Mouse (Mus musculus) lung, embryonic 15.5 days (tissue): ENCODE data around the gene Tbc1d1. TPM values are rescaled to one million over a fixed set of nuclear protein-coding genes. Genes with fewer than 3 reads are reported as not detected.
A peak's percentile ranks its signal among the peaks of the same experiment; 100 is the strongest.

Experiments used
- ATAC-seq: fragments of 200-750 bp; cut with Nextera tagmentation; 2 replicates; pipeline ENCODE4 v1.8.0; 2017; ENCODE audit warnings: moderate number of reproducible peaks, borderline replicate concordance; ENCODE audit not compliant: low FRiP score, low TSS enrichment; ENCODE audit errors: extremely low read depth
- H3K27ac ChIP-seq: fragments of 300-500 bp; sonication (generic); 2 replicates; pipeline ENCODE4 v1.5.1; 2015; ENCODE audit warnings: moderate library complexity, mild to moderate bottlenecking, inconsistent platforms
- H3K27me3 ChIP-seq: fragments of 300-500 bp; sonication (generic); 2 replicates; pipeline ENCODE4 v1.6.1; 2015; ENCODE audit warnings: inconsistent platforms
- H3K36me3 ChIP-seq: fragments of 300-500 bp; sonication (generic); 2 replicates; pipeline ENCODE4 v1.6.1; 2015; ENCODE audit warnings: inconsistent platforms
- H3K4me1 ChIP-seq: fragments of 300-500 bp; sonication (generic); 2 replicates; pipeline ENCODE4 v1.6.1; 2015; ENCODE audit warnings: inconsistent platforms
- H3K4me2 ChIP-seq: fragments of 300-500 bp; sonication (generic); 2 replicates; pipeline ENCODE4 v1.6.1; 2015; ENCODE audit warnings: inconsistent platforms, mild to moderate bottlenecking, moderate library complexity
- H3K4me3 ChIP-seq: fragments of 300-500 bp; sonication (generic); 2 replicates; pipeline ENCODE4 v1.5.1; 2015; ENCODE audit warnings: mild to moderate bottlenecking, inconsistent platforms
- H3K9ac ChIP-seq: fragments of 300-500 bp; sonication (generic); 2 replicates; pipeline ENCODE4 v1.6.1; 2015; ENCODE audit warnings: inconsistent platforms
- H3K9me3 ChIP-seq: fragments of 300-500 bp; sonication (generic); 2 replicates; pipeline ENCODE4 v1.6.1; 2016; ENCODE audit warnings: inconsistent platforms
- WGBS: fragments of 180-500 bp; shearing (Covaris S2); methylation state at CpG from one replicate; pipeline ENCODE4 v1.1.7; 2015; 5-methylcytosine and 5-hydroxymethylcytosine counted together
- polyA plus RNA-seq: library from polyadenylated mRNA; unstranded; fragments of >200 nt; fragmentation: Nextera tagmentation; extraction: Ambion mirVana; gene quantifications from 2 replicates; pipeline ENCODE4 v1.2.1, GENCODE M21; 2015

The Tbc1d1 gene
- polyA plus RNA-seq, 1 experiment from 2014 or later, result 39.8 TPM

GRCm38 (mm10) chr5:64190892-64191291, 34.8 kb downstream of the Tbc1d1 start:
- H3K27ac ChIP-seq, result no peak overlapping the region
- no peak overlapping the region for H3K9ac ChIP-seq
- no peak overlapping the region for H3K4me2 ChIP-seq
- no peak overlapping the region for H3K4me3 ChIP-seq
- no peak for ATAC-seq
- H3K4me1 ChIP-seq, result 0 out of 2 replicates have a peak, but pooled peaks cover 7% of the 10 kb centered on the region
- H3K9me3 ChIP-seq, result no peaks in the 10 kb centered on the region; the same call in 1 of the 2 replicates
- H3K27me3 ChIP-seq, result no peaks in the 10 kb centered on the region
- H3K36me3 ChIP-seq, result peaks cover 10% of the 10 kb centered on the region
- WGBS, result 95% methylated on average over 5 of the region's 5 CpGs

GRCm38 (mm10) chr5:64193353-64193752, 37.2 kb downstream of the Tbc1d1 start:
- 25% methylated on average over 11 of the region's 11 CpGs for WGBS
- no peak overlapping the region for H3K9ac ChIP-seq
- H3K4me1 ChIP-seq, result 0 out of 2 replicates have a peak, but pooled peaks cover 16% of the 10 kb centered on the region
- no peak overlapping the region for H3K4me3 ChIP-seq
- H3K36me3 ChIP-seq, result peaks cover 10% of the 10 kb centered on the region
- H3K27ac ChIP-seq, result no peak overlapping the region
- H3K9me3 ChIP-seq, result no peaks in the 10 kb centered on the region; the same call in 1 of the 2 replicates
- H3K4me2 ChIP-seq, result no peak overlapping the region
- ATAC-seq, result no peak
- H3K27me3 ChIP-seq, result no peaks in the 10 kb centered on the region

DNA sequence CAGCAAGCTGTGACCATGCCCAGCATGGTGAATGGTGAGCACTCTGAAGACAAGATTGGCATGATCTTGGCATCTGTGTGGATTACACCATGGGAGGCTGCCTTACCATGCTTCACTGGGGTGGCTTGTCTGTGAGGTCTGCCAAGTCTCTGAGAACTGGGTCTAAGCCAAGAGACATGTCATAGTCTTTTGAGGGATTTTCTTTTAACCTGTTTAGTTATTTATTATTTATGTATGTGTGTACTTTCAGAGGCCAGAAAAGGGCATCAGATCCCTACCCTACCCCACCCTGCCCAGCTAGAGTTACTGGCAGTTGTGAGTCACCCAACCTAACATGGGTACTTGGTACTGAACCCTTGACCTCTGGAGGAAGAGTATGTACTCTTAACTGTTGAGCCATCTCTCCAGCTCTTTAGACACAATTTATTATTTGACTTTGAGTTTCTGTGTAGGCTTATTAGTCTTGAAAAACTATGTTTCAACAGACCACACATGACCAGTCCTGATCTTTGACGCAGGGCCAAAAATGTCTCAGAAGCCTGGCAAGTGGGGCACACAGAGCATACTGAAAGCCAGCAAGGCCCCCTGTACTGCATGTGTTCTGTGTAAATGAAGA, 40.3 kb downstream of the Tbc1d1 start:
- 78% methylated on average over 1 of the region's 1 CpGs for WGBS
- 0 out of 2 replicates have a peak, but pooled peaks have one; percentile 23 for ATAC-seq
- H3K9me3 ChIP-seq, result no peaks in the 10 kb centered on the region
- no peak overlapping the region for H3K4me2 ChIP-seq
- no peaks in the 10 kb centered on the region for H3K27me3 ChIP-seq
- no peak overlapping the region for H3K9ac ChIP-seq
- 0 out of 2 replicates have a peak, but pooled peaks cover 16% of the 10 kb centered on the region for H3K4me1 ChIP-seq
- H3K36me3 ChIP-seq, result 0 out of 2 replicates have a peak, but pooled peaks cover 3% of the 10 kb centered on the region
- no peak overlapping the region for H3K27ac ChIP-seq
- H3K4me3 ChIP-seq, result no peak overlapping the region

DNA sequence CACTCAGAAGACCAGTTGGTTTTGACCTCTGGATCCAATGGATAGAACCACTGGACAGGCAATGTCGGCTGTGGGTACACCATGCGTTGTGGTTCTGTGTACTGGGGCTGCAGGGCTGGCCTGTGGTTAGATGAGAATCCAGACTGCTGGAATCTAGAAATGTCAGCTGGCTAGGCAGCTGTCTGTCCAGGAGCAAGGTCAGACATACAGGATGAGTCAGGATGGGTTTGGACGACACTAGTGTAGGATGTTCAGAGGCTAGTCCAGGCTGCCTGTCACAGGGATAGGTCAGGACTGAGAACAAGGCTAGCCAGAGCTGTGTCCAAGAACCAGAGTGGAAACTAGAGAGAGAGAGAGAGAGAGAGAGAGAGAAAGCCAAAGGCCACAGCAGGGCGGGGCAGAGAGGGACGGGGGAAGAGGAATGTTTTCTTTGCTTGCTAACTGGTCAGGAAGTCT, 40.8 kb downstream of the Tbc1d1 start:
- ATAC-seq, result peak; percentile 37; the same call in 1 of the 2 replicates

DNA sequence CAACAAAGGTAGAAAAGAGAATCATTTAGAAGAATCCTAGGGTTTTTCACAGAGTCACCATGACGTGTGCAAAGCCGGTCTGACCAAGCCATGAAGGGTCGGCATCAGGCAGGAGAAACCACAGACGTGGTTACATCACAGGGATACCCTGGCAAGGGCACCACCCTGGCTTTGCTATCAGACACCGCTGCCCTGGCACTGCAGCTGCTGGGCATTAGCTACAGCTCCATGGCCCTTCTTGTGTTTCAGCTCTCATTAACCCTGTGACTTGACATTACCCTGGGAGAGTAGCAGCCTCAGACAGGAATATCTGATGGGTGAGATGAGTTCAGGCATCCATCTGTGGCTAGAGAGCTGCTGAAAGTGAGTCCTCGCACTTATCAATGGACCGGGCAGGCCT, 42.5 kb downstream of the Tbc1d1 start:
- H3K9ac ChIP-seq, result no peak overlapping the region
- WGBS, result 89% methylated on average over 7 of the region's 7 CpGs
- no peaks in the 10 kb centered on the region for H3K9me3 ChIP-seq
- no peak overlapping the region for H3K27ac ChIP-seq
- H3K4me1 ChIP-seq, result 0 out of 2 replicates have a peak, but pooled peaks cover 11% of the 10 kb centered on the region
- H3K4me2 ChIP-seq, result no peak overlapping the region
- H3K27me3 ChIP-seq, result no peaks in the 10 kb centered on the region
- no peak overlapping the region for H3K4me3 ChIP-seq
- no peak for ATAC-seq
- no peaks in the 10 kb centered on the region for H3K36me3 ChIP-seq

More for the DNA sequence above, 40.8 kb downstream of the Tbc1d1 start:
- WGBS, result 64% methylated on average over 5 of the region's 5 CpGs
- no peaks in the 10 kb centered on the region for H3K9me3 ChIP-seq
- no peaks in the 10 kb centered on the region for H3K36me3 ChIP-seq
- no peak overlapping the region for H3K27ac ChIP-seq
- no peaks in the 10 kb centered on the region for H3K27me3 ChIP-seq
- H3K4me2 ChIP-seq, result no peak overlapping the region
- H3K4me3 ChIP-seq, result no peak overlapping the region
- no peak overlapping the region for H3K9ac ChIP-seq
- H3K4me1 ChIP-seq, result 0 out of 2 replicates have a peak, but pooled peaks cover 16% of the 10 kb centered on the region

- no peak overlapping the region for H3K4me2 ChIP-seq
- H3K9me3 ChIP-seq, result no peaks in the 10 kb centered on the region
- 0 out of 2 replicates have a peak, but pooled peaks cover 7% of the 10 kb centered on the region for H3K4me1 ChIP-seq
- H3K4me3 ChIP-seq, result no peak overlapping the region
- no peak overlapping the region for H3K27ac ChIP-seq
- no peaks in the 10 kb centered on the region for H3K36me3 ChIP-seq
- no peak overlapping the region for H3K9ac ChIP-seq
- no peak for ATAC-seq
- H3K27me3 ChIP-seq, result no peaks in the 10 kb centered on the region
- 65% methylated on average over 5 of the region's 5 CpGs for WGBS
Measured at GRCm38 (mm10) chr5:64201071-64201470, 45.0 kb downstream of the Tbc1d1 start.

GRCm38 (mm10) chr5:64202306-64202705, 46.2 kb downstream of the Tbc1d1 start:
- ATAC-seq, result no peak
- Histone ChIP-seq H3K27me3 (no peaks in the 10 kb centered on the region), H3K36me3 (no peaks in the 10 kb centered on the region), H3K4me2 (no peak overlapping the region), H3K4me1 (no peaks in the 10 kb centered on the region), H3K4me3 (no peak overlapping the region), H3K9ac (no peak overlapping the region), H3K9me3 (no peaks in the 10 kb centered on the region), H3K27ac (no peak overlapping the region)
- 27% methylated on average over 2 of the region's 2 CpGs for WGBS

DNA sequence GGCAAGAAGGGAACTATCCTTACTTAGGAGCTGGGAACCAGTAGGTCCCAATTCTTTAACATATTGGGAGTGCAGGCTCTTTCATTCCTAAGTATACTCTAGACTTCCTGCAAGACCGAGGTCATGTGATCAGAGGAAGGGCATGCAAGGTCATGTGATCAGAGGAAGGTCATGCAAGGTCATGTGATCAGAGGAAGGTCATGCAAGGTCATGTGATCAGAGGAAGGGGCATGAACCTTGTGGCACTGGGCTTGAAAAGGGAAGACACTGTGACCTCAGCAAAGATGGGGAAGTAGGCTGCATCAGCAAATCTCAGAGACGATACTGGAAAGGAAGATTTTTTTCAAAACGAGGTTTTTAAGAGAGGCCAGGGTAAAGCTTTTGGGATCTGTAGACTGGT, 49.5 kb downstream of the Tbc1d1 start:
- 79% methylated on average over 3 of the region's 3 CpGs for WGBS
- Histone ChIP-seq H3K27ac (no peak overlapping the region), H3K27me3 (no peaks in the 10 kb centered on the region), H3K36me3 (no peaks in the 10 kb centered on the region), H3K9me3 (no peaks in the 10 kb centered on the region), H3K4me3 (no peak overlapping the region), H3K9ac (no peak overlapping the region), H3K4me2 (no peak overlapping the region), H3K4me1 (no peaks in the 10 kb centered on the region)
- no peak for ATAC-seq

GRCm38 (mm10) chr5:64206431-64206830, 50.3 kb downstream of the Tbc1d1 start:
- Histone ChIP-seq H3K27me3 (no peaks in the 10 kb centered on the region), H3K4me3 (no peak overlapping the region), H3K9ac (no peak overlapping the region), H3K36me3 (no peaks in the 10 kb centered on the region), H3K4me1 (no peaks in the 10 kb centered on the region), H3K27ac (no peak overlapping the region), H3K4me2 (no peak overlapping the region), H3K9me3 (no peaks in the 10 kb centered on the region)
- 62% methylated on average over 3 of the region's 3 CpGs for WGBS
- no peak for ATAC-seq

GRCm38 (mm10) chr5:64206875-64207274, 50.8 kb downstream of the Tbc1d1 start:
- Histone ChIP-seq H3K9ac (no peak overlapping the region), H3K27ac (no peak overlapping the region), H3K9me3 (no peaks in the 10 kb centered on the region), H3K4me2 (no peak overlapping the region), H3K4me3 (no peak overlapping the region), H3K27me3 (no peaks in the 10 kb centered on the region), H3K4me1 (peaks cover 2% of the 10 kb centered on the region; the same call in 1 of the 2 replicates), H3K36me3 (no peaks in the 10 kb centered on the region)
- ATAC-seq, result no peak
- 74% methylated on average over 8 of the region's 8 CpGs for WGBS

DNA sequence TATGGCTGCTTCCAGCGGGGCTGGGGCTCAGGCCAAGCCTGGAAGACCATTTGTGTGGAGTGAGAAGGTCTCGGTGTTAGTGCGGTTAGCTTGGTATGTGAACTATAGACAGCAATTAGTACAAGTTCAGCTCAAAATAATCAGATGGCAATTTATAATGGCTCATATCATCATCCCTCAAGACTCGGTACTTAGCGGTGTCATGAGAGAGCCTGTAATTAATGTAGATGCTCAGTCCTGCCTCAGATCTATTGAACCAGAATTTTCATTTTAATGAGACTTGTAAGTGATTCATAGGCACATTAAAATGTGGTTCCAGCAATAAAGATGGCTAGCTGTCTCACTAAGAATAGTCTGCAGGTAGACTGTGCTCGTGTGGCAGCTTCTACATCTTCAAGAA, 51.7 kb downstream of the Tbc1d1 start:
- H3K4me2 ChIP-seq, result no peak overlapping the region
- no peak overlapping the region for H3K9ac ChIP-seq
- 94% methylated on average over 6 of the region's 6 CpGs for WGBS
- no peaks in the 10 kb centered on the region for H3K27me3 ChIP-seq
- H3K9me3 ChIP-seq, result no peaks in the 10 kb centered on the region
- no peaks in the 10 kb centered on the region for H3K36me3 ChIP-seq
- ATAC-seq, result no peak
- no peak overlapping the region for H3K27ac ChIP-seq
- no peak overlapping the region for H3K4me3 ChIP-seq
- peaks cover 7% of the 10 kb centered on the region; the same call in 1 of the 2 replicates for H3K4me1 ChIP-seq

DNA sequence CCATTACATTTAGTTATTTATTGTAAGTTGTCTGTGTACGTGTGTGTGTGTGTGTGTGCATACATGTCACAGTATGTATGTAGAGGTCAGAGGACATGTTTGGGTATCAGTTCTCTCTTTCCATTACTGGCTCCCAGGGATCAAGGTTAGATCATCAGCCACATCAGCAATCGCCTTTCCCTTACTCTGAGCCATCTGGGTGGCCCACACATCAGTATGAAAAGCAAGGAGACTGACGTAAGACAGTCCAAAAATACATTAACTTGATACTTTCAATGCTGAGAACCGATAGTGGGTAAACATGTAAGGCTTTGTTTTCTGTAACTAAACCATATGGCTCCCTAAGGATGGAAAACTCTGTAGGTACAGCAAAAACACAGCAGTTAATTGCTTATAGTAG, 54.7 kb downstream of the Tbc1d1 start:
- Histone ChIP-seq H3K4me1 (peaks cover 7% of the 10 kb centered on the region; the same call in 1 of the 2 replicates), H3K4me3 (no peak overlapping the region), H3K27ac (no peak overlapping the region), H3K4me2 (no peak overlapping the region), H3K9ac (no peak overlapping the region), H3K9me3 (no peaks in the 10 kb centered on the region), H3K27me3 (no peaks in the 10 kb centered on the region), H3K36me3 (no peaks in the 10 kb centered on the region)
- 62% methylated on average over 4 of the region's 4 CpGs for WGBS
- no peak for ATAC-seq
